25 mouse cellular contexts compared by ENCODE assay signal in the genomic region with DNA sequence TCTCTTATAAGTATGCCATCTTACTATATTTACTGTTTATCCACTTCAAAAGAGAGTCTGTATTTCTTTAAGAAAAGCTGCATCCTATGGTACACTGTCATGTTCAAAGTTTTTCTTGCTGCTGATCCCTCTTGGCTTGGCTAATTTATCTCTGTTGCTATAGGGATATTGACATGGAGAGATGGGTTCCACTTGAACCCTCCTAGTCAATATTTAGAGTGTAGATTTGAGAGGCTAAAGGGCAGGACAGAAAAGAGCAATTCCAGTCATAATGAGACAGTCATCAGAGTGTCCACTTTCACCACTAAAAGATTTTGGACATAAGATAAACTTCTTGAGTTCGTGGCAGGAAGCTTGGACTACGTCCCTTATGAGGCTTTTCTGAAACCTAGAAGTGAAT. TPM values are rescaled to one million over a fixed set of nuclear protein-coding genes. Genes with fewer than 3 reads are reported as not detected.
DNase-seq lines count a peak whose midpoint lies in the region; ATAC-seq and TF ChIP-seq lines count a peak whose summit lies in the region.
"Had no signal": no experiment of that assay in that cellular context is flagged by ENCODE, and none has a peak within 500 bp of the region (broad histone marks: within the 10 kb centered on the region; RNA-seq: fewer than 3 reads in every experiment).

No protein-coding gene starts in this region.

- WGBS in heart, embryonic 15.5 days, result 53% methylated on average over 2 of the region's 2 CpGs
- WGBS in liver, adult 2 months, result 20% methylated on average over 2 of the region's 2 CpGs
- 26% methylated on average over 2 of the region's 2 CpGs for WGBS in liver, embryonic 11.5 days

- H3K4me1 ChIP-seq in heart, embryonic 15.5 days (replicated peaks), result peaks cover 18% of the 10 kb centered on the region
- H3K4me1 ChIP-seq in liver, adult 2 months (ENCODE audit: control insufficient read depth, insufficient read depth, low read length), result peaks cover 14% of the 10 kb centered on the region
- peaks cover 16% of the 10 kb centered on the region; the same call in 1 of the 2 replicates for H3K4me1 ChIP-seq in brown adipose tissue, adult 24 weeks (ENCODE audit: control insufficient read depth, insufficient read depth, insufficient read length, low read length)
- peaks cover 9% of the 10 kb centered on the region for H3K4me1 ChIP-seq in liver, embryonic 11.5 days (replicated peaks; ENCODE audit: control insufficient read depth, insufficient read depth, low read length)
- H3K4me1 ChIP-seq: hindbrain, embryonic 15.5 days; midbrain, embryonic 10.5 days; neural tube, embryonic 12.5 days had no signal

- H3K36me3 ChIP-seq in heart, embryonic 15.5 days, result no peaks in the 10 kb centered on the region
- H3K36me3 ChIP-seq in liver, adult 2 months (ENCODE audit: control insufficient read depth, insufficient read depth, low read length), result no peaks in the 10 kb centered on the region
- no peaks in the 10 kb centered on the region for H3K36me3 ChIP-seq in liver, embryonic 11.5 days (ENCODE audit: control insufficient read depth, insufficient read depth, low read length)
- H3K36me3 ChIP-seq: hindbrain, embryonic 15.5 days; midbrain, embryonic 10.5 days; neural tube, embryonic 12.5 days had no signal

- H3K9me3 ChIP-seq in heart, embryonic 15.5 days (replicated peaks), result no peaks in the 10 kb centered on the region
- H3K9me3 ChIP-seq in liver, embryonic 11.5 days (ENCODE audit: control insufficient read depth, low read length), result no peaks in the 10 kb centered on the region
- H3K9me3 ChIP-seq: hindbrain, embryonic 15.5 days; midbrain, embryonic 10.5 days; neural tube, embryonic 12.5 days had no signal

- TF ChIP-seq POLR2A in liver, adult 2 months (IDR thresholded peaks at IDR 0.05; ENCODE audit: extremely low read depth, insufficient read depth, low read length), result no peak

- ATAC-seq in heart, embryonic 15.5 days (replicated peaks; ENCODE audit: insufficient number of reproducible peaks, insufficient read depth, low FRiP score, low read depth), result no peak
- ATAC-seq in liver, embryonic 11.5 days (replicated peaks; ENCODE audit: low FRiP score), result peak; percentile 59
- ATAC-seq: activated CD4-positive, CD25-positive, alpha-beta regulatory T cell, adult 4 months; forebrain, embryonic 14.5 days; Patski had no signal

- no peaks in the 10 kb centered on the region for H3K27me3 ChIP-seq in heart, embryonic 15.5 days
- no peaks in the 10 kb centered on the region for H3K27me3 ChIP-seq in liver, adult 2 months (ENCODE audit: control insufficient read depth, insufficient read depth, low read length)
- H3K27me3 ChIP-seq in liver, embryonic 11.5 days (replicated peaks; ENCODE audit: control insufficient read depth, insufficient read depth, low read length), result no peaks in the 10 kb centered on the region
- H3K27me3 ChIP-seq: neural tube, embryonic 12.5 days had no signal

- H3K4me2 ChIP-seq in heart, embryonic 15.5 days, result no peak overlapping the region
- peak overlapping the region; percentile 33 for H3K4me2 ChIP-seq in liver, embryonic 11.5 days
- H3K4me2 ChIP-seq: hindbrain, embryonic 15.5 days; neural tube, embryonic 12.5 days had no signal

- no peaks in the 10 kb centered on the region for H3K79me2 ChIP-seq in liver, adult 2 months (ENCODE audit: control insufficient read depth, insufficient read depth, low read length)

- no peak for TF ChIP-seq CTCF in liver, adult 2 months (IDR thresholded peaks at IDR 0.05; ENCODE audit: low read depth, low read length)

- no peak overlapping the region for H3K4me3 ChIP-seq in heart, embryonic 15.5 days
- H3K4me3 ChIP-seq in liver, adult 2 months (ENCODE audit: insufficient read depth, low read depth, low read length), result no peak overlapping the region
- H3K4me3 ChIP-seq in brown adipose tissue, adult 24 weeks (ENCODE audit: insufficient read depth, low read depth, low read length), result no peak overlapping the region
- H3K4me3 ChIP-seq in liver, embryonic 11.5 days (ENCODE audit: low read depth, low read length), result no peak overlapping the region
- H3K4me3 ChIP-seq: erythroblast, embryonic 14.5 days; hindbrain, embryonic 15.5 days; midbrain, embryonic 10.5 days; neural tube, embryonic 12.5 days had no signal

- no peak overlapping the region for H3K9ac ChIP-seq in heart, embryonic 15.5 days
- no peak overlapping the region for H3K9ac ChIP-seq in liver, adult 2 months (ENCODE audit: low read depth, low read length)
- no peak overlapping the region for H3K9ac ChIP-seq in liver, embryonic 11.5 days (ENCODE audit: low read depth, low read length)
- H3K9ac ChIP-seq: hindbrain, embryonic 15.5 days; neural tube, embryonic 12.5 days had no signal

- no peak for DNase-seq in heart, postnatal 4 days
- no peak for DNase-seq in liver, adult 2 months (ENCODE audit: extremely low read depth, low read depth, low spot score)
- DNase-seq in liver, result no peak
- DNase-seq in liver, embryonic 11.5 days (ENCODE audit: low spot score), result no peak
- no peak for DNase-seq in ovary, adult 18-20 months (ENCODE audit: low spot score)
- DNase-seq: cerebellum, adult 18-20 months; right cerebral cortex, postnatal 14 days; thymus, postnatal 25 days had no signal

- peak overlapping the region; percentile 41 for H3K27ac ChIP-seq in heart, embryonic 15.5 days
- peak overlapping the region; percentile 57 for H3K27ac ChIP-seq in liver, adult 2 months (replicated peaks; ENCODE audit: insufficient read depth, low read depth, low read length)
- peak overlapping the region; percentile 94 for H3K27ac ChIP-seq in brown adipose tissue, adult 24 weeks (replicated peaks; ENCODE audit: low read depth, low read length)
- H3K27ac ChIP-seq in liver, embryonic 11.5 days (ENCODE audit: low read depth, low read length), result peak overlapping the region; percentile 75
- H3K27ac ChIP-seq: hindbrain, embryonic 15.5 days; midbrain, embryonic 10.5 days; neural tube, embryonic 12.5 days had no signal

RNA-seq across cellular contexts. Expression of a gene that starts 27.9 kb away (rescaled TPM):
- polyA plus RNA-seq in heart, embryonic 15.5 days (2015; fragmentation: Nextera tagmentation; extraction: Ambion mirVana), result 0.08 TPM in 1 of 2 replicates, not detected in the other
- total RNA-seq in heart, postnatal 4 days (2021), result not detected
- not detected in 2 replicates for total RNA-seq in liver, adult 2 months (2014; rRNA removed)
- not detected in 2 replicates for polyA plus RNA-seq in liver, adult 2 months (2012; rRNA removed)
- polyA plus RNA-seq in brown adipose tissue, adult 24 weeks (2012; ENCODE audit: insufficient read depth, insufficient read length, missing spikeins), result not detected in 2 replicates
- polyA plus RNA-seq in liver, embryonic 11.5 days (2014; fragmentation: Nextera tagmentation; extraction: Ambion mirVana), result not detected in 2 replicates
- total RNA-seq: adrenal gland, postnatal 14 days; layer of hippocampus, adult 18-20 months; left cerebral cortex, postnatal 36 days had no signal
- polyA plus RNA-seq: activated CD4-positive, CD25-positive, alpha-beta regulatory T cell, adult 4 months; embryonic facial prominence, embryonic 11.5 days; erythroblast, embryonic 14.5 days; forebrain, embryonic 14.5 days; gonadal fat pad, adult 2 months; hindbrain, embryonic 15.5 days; intestine, embryonic 16.5 days; midbrain, embryonic 10.5 days; neural tube, embryonic 12.5 days had no signal

RNA-seq across cellular contexts. Expression of a gene that starts 56.1 kb away (rescaled TPM):
- polyA plus RNA-seq in heart, embryonic 15.5 days (2015; fragmentation: Nextera tagmentation; extraction: Ambion mirVana), result 24.1 and 25.5 TPM in 2 replicates
- total RNA-seq in heart, postnatal 4 days (2021), result 10 to 100 TPM; 41.6 to 43.6 TPM
- total RNA-seq in liver, adult 2 months (2014; rRNA removed), result under 0.01 and 0.07 TPM in 2 replicates
- polyA plus RNA-seq in liver, adult 2 months (2012; rRNA removed), result 0.02 and 0.06 TPM in 2 replicates
- polyA plus RNA-seq in brown adipose tissue, adult 24 weeks (2012; ENCODE audit: insufficient read depth, insufficient read length, missing spikeins), result not detected in 2 replicates
- polyA plus RNA-seq in liver, embryonic 11.5 days (2014; fragmentation: Nextera tagmentation; extraction: Ambion mirVana), result 3.7 and 4.8 TPM in 2 replicates
- total RNA-seq: monocyte, adult 5-6 weeks had no signal
- polyA plus RNA-seq: activated CD4-positive, CD25-positive, alpha-beta regulatory T cell, adult 4 months; erythroblast, embryonic 14.5 days; Patski; testis, adult 2 months had no signal

Comparison
In these comparisons a context has a peak if more than half of its experiments do, and no peak if none do; other contexts are left out.
1. H3K27ac ChIP-seq: peak in every context shown above with its lines; median percentile 94 in brown adipose tissue, adult 24 weeks; 75 in liver, embryonic 11.5 days; 57 in liver, adult 2 months; 41 in heart, embryonic 15.5 days.